Mouse (Mus musculus): Measurements from ENCODE around the gene Ly6g6f. TPM values are rescaled to one million over a fixed set of nuclear protein-coding genes. Genes with fewer than 3 reads are reported as not detected.

Ly6g6f gene
- polyA plus RNA-seq, 1 experiment from 2014 or later: 0.13 TPM

- ATAC-seq (ENCODE audit: low FRiP score, low TSS enrichment) (no peak), DNase-seq (ENCODE audit: low spot score) (peak; percentile 55)
- Histone ChIP-seq H3K4me3 (ENCODE audit: low read depth, low read length) (peak overlapping the region; percentile 65; the same call in 1 of the 2 replicates), H3K36me3 (ENCODE audit: control insufficient read depth, insufficient read depth, low read length) (peaks cover 18% of the 10 kb centered on the region), H3K9me3 (ENCODE audit: control insufficient read depth, low read length) (no peaks in the 10 kb centered on the region), H3K27me3 (ENCODE audit: control insufficient read depth, insufficient read depth, low read length) (no peaks in the 10 kb centered on the region), H3K9ac (ENCODE audit: low read length) (no peak overlapping the region), H3K4me2 (replicated peaks; ENCODE audit: low read depth) (peak overlapping the region; percentile 63; the same call in 1 of the 2 replicates), H3K27ac (replicated peaks) (no peak overlapping the region), H3K4me1 (replicated peaks; ENCODE audit: control insufficient read depth, insufficient read depth) (0 out of 2 replicates have a peak, but pooled peaks cover 2% of the 10 kb centered on the region)
- TF ChIP-seq EP300 (optimal IDR thresholded peaks at IDR 0.05) (no peak), CTCF (IDR thresholded peaks at IDR 0.05; ENCODE audit: low read depth) (no peak)
- 56% methylated on average over 22 of the region's 22 CpGs for WGBS
These were observed 24.6 kb downstream of the Ly6g6f start for GRCm38 (mm10) chr17:35060737-35061297.

GRCm38 (mm10) chr17:35060071-35060470 lies 25.3 kb downstream of the Ly6g6f start:
- H3K27me3 ChIP-seq (ENCODE audit: control insufficient read depth, insufficient read depth, low read length): no peaks in the 10 kb centered on the region
- 0 out of 2 replicates have a peak, but pooled peaks cover 2% of the 10 kb centered on the region for H3K4me1 ChIP-seq (replicated peaks; ENCODE audit: control insufficient read depth, insufficient read depth)
- peak overlapping the region; percentile 63 for H3K4me2 ChIP-seq (replicated peaks; ENCODE audit: low read depth)
- DNase-seq (ENCODE audit: low spot score) (no peak), ATAC-seq (ENCODE audit: low FRiP score, low TSS enrichment) (no peak)
- peak overlapping the region; percentile 40; the same call in 1 of the 2 replicates for H3K27ac ChIP-seq (replicated peaks)
- H3K9me3 ChIP-seq (ENCODE audit: control insufficient read depth, low read length): no peaks in the 10 kb centered on the region
- peak overlapping the region; percentile 65 for H3K4me3 ChIP-seq (ENCODE audit: low read depth, low read length)
- H3K36me3 ChIP-seq (ENCODE audit: control insufficient read depth, insufficient read depth, low read length): peaks cover 24% of the 10 kb centered on the region
- 18% methylated on average over 14 of the region's 14 CpGs for WGBS
- TF ChIP-seq EP300 (optimal IDR thresholded peaks at IDR 0.05) (no peak), CTCF (IDR thresholded peaks at IDR 0.05; ENCODE audit: low read depth) (no peak)
- H3K9ac ChIP-seq (ENCODE audit: low read length): peak overlapping the region; percentile 79

DNA sequence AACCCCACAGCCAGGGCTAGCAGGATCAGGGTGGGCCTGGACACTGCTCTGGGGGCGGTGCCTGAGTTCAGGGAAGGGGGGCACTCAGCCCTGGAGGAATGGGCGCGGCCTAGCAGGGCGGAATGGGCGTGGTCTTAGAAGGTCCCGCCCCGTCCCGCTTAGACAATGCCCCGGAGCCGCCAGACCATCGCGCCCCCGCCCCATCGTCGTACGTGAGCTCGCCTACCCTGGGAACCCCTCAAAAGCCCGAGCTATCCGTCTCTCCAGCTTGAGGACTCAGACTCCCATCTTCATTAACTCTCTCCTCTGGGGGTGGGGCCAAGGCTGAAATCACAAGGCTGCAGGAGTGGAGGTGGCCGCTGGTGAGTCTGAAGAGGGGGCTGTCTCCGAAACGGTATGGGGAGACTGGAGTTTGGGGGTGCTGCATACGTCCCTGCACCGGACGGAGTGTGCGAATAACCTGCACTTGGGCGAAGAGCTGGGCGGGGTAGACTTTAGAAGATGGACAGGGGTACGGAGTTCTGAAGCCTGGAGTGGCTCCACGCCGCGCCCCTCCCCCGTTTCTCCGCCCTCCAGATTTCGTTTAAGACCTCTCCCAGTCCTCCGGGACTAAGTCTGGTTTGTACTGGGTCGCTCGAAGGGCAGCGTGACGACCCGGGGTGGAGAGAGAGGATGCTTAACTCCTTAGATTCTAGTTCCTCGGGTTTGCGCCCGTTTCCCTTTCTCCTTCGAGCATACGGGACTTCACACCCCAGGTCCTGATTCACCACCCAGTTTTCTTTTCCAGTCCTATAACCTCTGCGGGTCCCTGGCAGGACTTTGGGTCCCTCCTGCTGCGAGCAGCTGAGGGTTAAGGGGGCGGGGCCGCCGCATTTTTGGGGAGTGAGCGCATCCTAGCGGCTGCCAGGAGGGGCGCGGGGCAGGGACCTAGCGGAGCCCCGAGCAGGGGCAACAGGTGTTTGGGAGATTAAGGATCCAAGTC lies 26.2 kb downstream of the Ly6g6f start, which contains the start of gene Ddah2:
Gene Ddah2, plus strand, starts transcription at position 125 of the 982 bp plus-strand sequence.
- Histone ChIP-seq H3K9ac (ENCODE audit: low read length) (peak within 1 kb of the TSS; percentile 79), H3K9me3 (ENCODE audit: control insufficient read depth, low read length) (no peaks in the 10 kb centered on the region), H3K4me1 (replicated peaks; ENCODE audit: control insufficient read depth, insufficient read depth) (no peaks in the 10 kb centered on the region), H3K4me2 (replicated peaks; ENCODE audit: low read depth) (peak within 1 kb of the TSS; percentile 63), H3K27me3 (ENCODE audit: control insufficient read depth, insufficient read depth, low read length) (no peaks in the 10 kb centered on the region), H3K36me3 (ENCODE audit: control insufficient read depth, insufficient read depth, low read length) (peaks cover 28% of the 10 kb centered on the region), H3K27ac (replicated peaks) (peak within 1 kb of the TSS; percentile 89), H3K4me3 (ENCODE audit: low read depth, low read length) (peak within 1 kb of the TSS; percentile 65)
- ATAC-seq (ENCODE audit: low FRiP score, low TSS enrichment) (peak; percentile 88), DNase-seq (ENCODE audit: low spot score) (peak; percentile 85)
- TF ChIP-seq CTCF (IDR thresholded peaks at IDR 0.05; ENCODE audit: low read depth): peak; percentile 79
- TF ChIP-seq EP300 (optimal IDR thresholded peaks at IDR 0.05): no peak
- WGBS: under 1% methylated on average over 57 of the region's 57 CpGs

DNA sequence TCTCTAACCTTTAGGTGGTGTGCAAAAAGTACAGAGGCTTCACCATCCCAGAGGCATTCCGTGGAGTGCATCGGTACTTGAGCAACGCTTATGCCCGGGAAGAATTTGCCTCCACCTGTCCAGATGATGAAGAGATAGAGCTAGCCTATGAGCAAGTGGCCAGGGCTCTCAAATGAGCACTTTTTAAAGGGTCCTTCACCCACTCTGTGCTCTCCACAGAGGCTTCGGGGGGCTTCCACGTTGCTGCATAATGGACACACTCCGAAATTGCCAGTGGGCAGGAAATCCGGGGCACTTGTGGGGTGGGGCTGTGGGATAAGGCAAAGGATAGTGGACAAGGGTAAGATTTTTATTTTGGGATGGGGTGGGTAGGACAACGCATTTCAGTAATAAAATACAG lies 27.1 kb downstream of the Ly6g6f start:
- H3K9me3 ChIP-seq (ENCODE audit: control insufficient read depth, low read length): no peaks in the 10 kb centered on the region
- H3K27ac ChIP-seq (replicated peaks): peak overlapping the region; percentile 63
- 44% methylated on average over 9 of the region's 9 CpGs for WGBS
- 0 out of 2 replicates have a peak overlapping the region, but pooled peaks have one; percentile 65 for H3K4me3 ChIP-seq (ENCODE audit: low read depth, low read length)
- no peaks in the 10 kb centered on the region for H3K27me3 ChIP-seq (ENCODE audit: control insufficient read depth, insufficient read depth, low read length)
- TF ChIP-seq EP300 (optimal IDR thresholded peaks at IDR 0.05): no peak
- H3K9ac ChIP-seq (ENCODE audit: low read length): peak overlapping the region; percentile 38; the same call in 1 of the 2 replicates
- H3K4me1 ChIP-seq (replicated peaks; ENCODE audit: control insufficient read depth, insufficient read depth): no peaks in the 10 kb centered on the region
- H3K36me3 ChIP-seq (ENCODE audit: control insufficient read depth, insufficient read depth, low read length): peaks cover 34% of the 10 kb centered on the region
- DNase-seq (ENCODE audit: low spot score): no peak
- ATAC-seq (ENCODE audit: low FRiP score, low TSS enrichment): no peak
- peak overlapping the region; percentile 63; the same call in 1 of the 2 replicates for H3K4me2 ChIP-seq (replicated peaks; ENCODE audit: low read depth)

GRCm38 (mm10) chr17:35057090-35057489 lies 28.3 kb downstream of the Ly6g6f start:
- DNase-seq (ENCODE audit: low spot score): no peak
- Histone ChIP-seq H3K36me3 (ENCODE audit: control insufficient read depth, insufficient read depth, low read length) (peaks cover 40% of the 10 kb centered on the region), H3K27ac (replicated peaks) (no peak overlapping the region), H3K4me2 (replicated peaks; ENCODE audit: low read depth) (no peak overlapping the region), H3K4me1 (replicated peaks; ENCODE audit: control insufficient read depth, insufficient read depth) (0 out of 2 replicates have a peak, but pooled peaks cover 2% of the 10 kb centered on the region), H3K4me3 (ENCODE audit: low read depth, low read length) (no peak overlapping the region), H3K9ac (ENCODE audit: low read length) (no peak overlapping the region), H3K27me3 (ENCODE audit: control insufficient read depth, insufficient read depth, low read length) (no peaks in the 10 kb centered on the region), H3K9me3 (ENCODE audit: control insufficient read depth, low read length) (no peaks in the 10 kb centered on the region)
- 60% methylated on average over 3 of the region's 3 CpGs for WGBS
- TF ChIP-seq CTCF (IDR thresholded peaks at IDR 0.05; ENCODE audit: low read depth) (no peak), EP300 (optimal IDR thresholded peaks at IDR 0.05) (no peak)
- no peak for ATAC-seq (ENCODE audit: low FRiP score, low TSS enrichment)

Measured in stomach, postnatal 0 days (tissue).